Mouse (Mus musculus): Measurements from ENCODE around the gene Usp2.

DNA sequence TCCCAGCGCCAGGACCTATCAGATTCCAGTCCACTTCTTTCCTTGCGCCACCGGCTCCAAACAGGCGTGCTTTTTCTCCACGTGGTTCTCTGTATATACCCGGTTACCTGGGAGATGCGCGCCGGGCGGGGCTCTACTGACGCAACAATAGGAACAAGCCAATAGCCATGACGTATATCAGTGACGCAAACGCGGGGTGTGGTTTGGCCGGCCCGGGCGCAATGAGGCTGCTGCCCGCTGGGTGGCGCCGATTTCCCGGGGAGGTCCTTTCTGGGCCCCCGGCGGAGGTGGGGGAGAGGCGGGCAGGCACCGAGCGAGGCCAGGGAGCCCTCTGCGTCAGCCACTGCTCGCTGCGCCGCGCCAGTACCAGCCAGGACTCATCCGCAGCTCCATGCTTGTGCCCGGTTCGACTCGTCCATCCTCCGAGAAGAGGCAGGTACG is at the start of gene Usp2:
- TF ChIP-seq FLI1 (IDR thresholded peaks at IDR 0.05; ENCODE audit: low read length), result no peak
- TF ChIP-seq GATA1 (IDR thresholded peaks at IDR 0.05; ENCODE audit: borderline replicate concordance, low read length), result no peak
